Mouse (Mus musculus) olfactory bulb, adult 2 months (tissue): ENCODE results near the gene Rere. TPM values are rescaled to one million over a fixed set of nuclear protein-coding genes. Genes with fewer than 3 reads are reported as not detected.
"Not testable (repeated sequence)": the region's sequence is repeated elsewhere in the genome, so short reads cannot be mapped to it uniquely, and the experiment has no call there.

ENCODE experiments used
- H3K27ac ChIP-seq: fragments of 200-500 bp; 2 replicates; pipeline ENCODE4 v1.5.1; 2012; ENCODE audit warnings: low read depth, low read length; ENCODE audit not compliant: insufficient read depth
- H3K4me1 ChIP-seq: fragments of 200-500 bp; 2 replicates; pipeline ENCODE4 v1.6.1; 2012; ENCODE audit warnings: low read length; ENCODE audit not compliant: control insufficient read depth, insufficient read depth
- H3K4me3 ChIP-seq: fragments of 200-500 bp; 2 replicates; pipeline ENCODE4 v1.5.1; 2012; ENCODE audit warnings: mild to moderate bottlenecking, low read depth, low read length, moderate library complexity; ENCODE audit not compliant: insufficient read depth
- CTCF ChIP-seq: fragments of 200-500 bp; IDR thresholded peaks from 2 replicates; pipeline ENCODE4 v1.5.1; 2012; ENCODE audit warnings: low read depth, mild to moderate bottlenecking, low read length, moderate library complexity; ENCODE audit not compliant: insufficient read depth
- POLR2A ChIP-seq: fragments of 200-500 bp; IDR thresholded peaks from 2 replicates; pipeline ENCODE4 v1.6.1; 2012; ENCODE audit warnings: mild to moderate bottlenecking, low read depth, low read length, moderate library complexity; ENCODE audit not compliant: insufficient read depth
- WGBS: fragments of 180-500 bp; shearing (Covaris S2); methylation state at CpG from one replicate; pipeline ENCODE4 v1.1.7; 2018; 5-methylcytosine and 5-hydroxymethylcytosine counted together
- polyA plus RNA-seq: library from polyadenylated mRNA; stranded (reverse); fragments of >200 nt; gene quantifications from 2 replicates; pipeline ENCODE4 v1.2.4, GENCODE M21; 2012; ENCODE audit warnings: low replicate concordance; ENCODE audit not compliant: missing spikeins, insufficient read depth, insufficient read length

Gene Rere
- polyA plus RNA-seq, 1 experiment: 288 TPM

DNA sequence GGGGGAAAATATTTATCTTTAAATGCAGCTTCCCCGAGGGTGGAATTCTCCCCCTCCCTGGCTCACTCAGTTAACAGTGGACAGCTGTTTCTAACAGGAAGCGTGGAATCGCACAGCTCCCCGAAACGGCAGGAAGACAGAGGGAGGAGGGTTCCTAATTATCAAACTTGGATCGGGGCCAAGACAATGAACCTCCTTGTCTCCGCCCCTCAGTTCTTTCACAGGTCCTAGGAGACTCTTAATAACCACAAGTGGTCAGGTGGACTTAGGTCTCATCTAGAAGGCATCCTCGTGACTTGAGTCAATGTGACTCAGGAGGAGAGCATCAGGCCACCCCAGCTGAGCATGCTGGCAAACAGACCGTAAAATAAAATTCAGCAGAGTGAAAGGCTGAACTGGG lies 8.7 kb upstream of the Rere start:
- TF ChIP-seq CTCF: no peak
- no peak for TF ChIP-seq POLR2A
- 2% methylated on average over 9 of the region's 9 CpGs for WGBS
- peak overlapping the region; percentile 74 for H3K27ac ChIP-seq
- no peak overlapping the region for H3K4me3 ChIP-seq
- H3K4me1 ChIP-seq: peaks cover 20% of the 10 kb centered on the region

GRCm38 (mm10) chr4:150275531-150275930 lies 5.9 kb upstream of the Rere start:
- peaks cover 13% of the 10 kb centered on the region for H3K4me1 ChIP-seq
- TF ChIP-seq POLR2A (no peak), CTCF (no peak)
- H3K4me3 ChIP-seq: no peak overlapping the region
- 90% methylated on average over 5 of the region's 5 CpGs for WGBS
- H3K27ac ChIP-seq: no peak overlapping the region

- H3K4me1 ChIP-seq, H3K27ac ChIP-seq, H3K4me3 ChIP-seq: not testable (repeated sequence)
- 77% methylated on average over 7 of the region's 7 CpGs for WGBS
Observed at GRCm38 (mm10) chr4:150279336-150279735, 2.1 kb upstream of the Rere start.

GRCm38 (mm10) chr4:150280002-150280401 lies 1.4 kb upstream of the Rere start:
- no peak for TF ChIP-seq CTCF
- TF ChIP-seq POLR2A: no peak
- no peak overlapping the region for H3K4me3 ChIP-seq
- 46% methylated on average over 2 of the region's 2 CpGs for WGBS
- H3K27ac ChIP-seq: no peak overlapping the region
- no peaks in the 10 kb centered on the region for H3K4me1 ChIP-seq

DNA sequence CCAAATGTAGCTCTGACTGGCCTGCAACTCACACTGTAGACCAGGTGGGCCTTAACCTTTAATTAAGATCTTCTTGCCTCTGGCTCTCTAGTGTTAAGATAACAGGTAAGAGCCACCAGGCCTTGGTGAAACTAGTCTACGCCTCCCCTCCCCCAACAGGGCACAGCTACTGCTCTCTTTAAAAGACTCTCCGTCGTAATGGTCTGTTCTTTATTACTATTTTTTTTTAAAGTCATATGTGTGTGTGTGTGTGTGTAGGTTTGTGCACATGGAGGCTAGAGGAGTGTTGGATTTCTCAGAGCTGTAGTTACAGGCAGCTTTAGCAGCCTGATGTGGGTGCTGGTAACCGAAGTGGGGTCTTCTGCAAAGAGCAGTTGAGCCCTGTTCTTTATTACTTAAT lies 987 bp upstream of the Rere start:
- Histone ChIP-seq H3K27ac (no peak overlapping the region), H3K4me1 (no peaks in the 10 kb centered on the region), H3K4me3 (no peak overlapping the region)
- no peak for TF ChIP-seq POLR2A
- TF ChIP-seq CTCF: no peak
- 43% methylated on average over 4 of the region's 4 CpGs for WGBS

DNA sequence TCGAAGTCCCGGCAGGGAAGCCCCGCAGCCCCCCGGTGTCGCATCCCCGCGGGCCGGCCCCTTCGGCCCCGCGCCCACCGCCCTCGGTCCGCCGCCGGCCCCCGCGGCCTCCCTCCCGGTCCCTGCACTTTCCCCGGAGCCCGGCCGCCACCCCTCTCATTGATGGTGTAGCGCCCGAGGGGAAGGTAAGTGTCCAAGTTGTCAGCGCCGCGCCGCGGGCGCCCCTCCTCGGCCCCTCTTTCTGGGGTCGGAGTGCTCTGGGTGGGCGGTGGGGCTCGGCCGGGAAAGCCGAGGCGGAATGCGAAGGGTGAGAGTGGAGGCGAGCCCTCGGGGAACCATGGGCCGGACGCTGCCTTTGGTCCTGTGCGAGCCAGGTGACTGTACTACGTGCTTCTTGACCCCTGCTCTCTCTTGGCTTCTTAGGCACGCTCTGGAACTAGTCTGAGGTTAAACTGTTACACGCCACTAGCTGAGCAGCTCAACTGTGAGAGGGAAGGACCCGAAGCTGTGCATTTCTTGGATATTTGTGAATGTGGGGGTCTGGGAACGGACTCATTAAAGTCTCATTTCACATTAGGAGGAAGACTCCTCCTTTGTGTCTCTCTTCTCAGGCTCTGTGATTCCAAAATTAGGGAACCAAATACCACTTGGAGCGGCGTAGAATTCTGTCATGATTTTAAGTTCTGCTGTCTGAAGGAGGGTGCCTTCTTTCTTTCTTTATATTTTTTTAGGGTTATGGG lies 615 bp downstream of the Rere start:
- Histone ChIP-seq H3K27ac (peak overlapping the region; percentile 86), H3K4me3 (peak overlapping the region; percentile 80), H3K4me1 (no peaks in the 10 kb centered on the region)
- 1% methylated on average over 50 of the region's 50 CpGs for WGBS
- no peak for TF ChIP-seq POLR2A
- no peak for TF ChIP-seq CTCF

DNA sequence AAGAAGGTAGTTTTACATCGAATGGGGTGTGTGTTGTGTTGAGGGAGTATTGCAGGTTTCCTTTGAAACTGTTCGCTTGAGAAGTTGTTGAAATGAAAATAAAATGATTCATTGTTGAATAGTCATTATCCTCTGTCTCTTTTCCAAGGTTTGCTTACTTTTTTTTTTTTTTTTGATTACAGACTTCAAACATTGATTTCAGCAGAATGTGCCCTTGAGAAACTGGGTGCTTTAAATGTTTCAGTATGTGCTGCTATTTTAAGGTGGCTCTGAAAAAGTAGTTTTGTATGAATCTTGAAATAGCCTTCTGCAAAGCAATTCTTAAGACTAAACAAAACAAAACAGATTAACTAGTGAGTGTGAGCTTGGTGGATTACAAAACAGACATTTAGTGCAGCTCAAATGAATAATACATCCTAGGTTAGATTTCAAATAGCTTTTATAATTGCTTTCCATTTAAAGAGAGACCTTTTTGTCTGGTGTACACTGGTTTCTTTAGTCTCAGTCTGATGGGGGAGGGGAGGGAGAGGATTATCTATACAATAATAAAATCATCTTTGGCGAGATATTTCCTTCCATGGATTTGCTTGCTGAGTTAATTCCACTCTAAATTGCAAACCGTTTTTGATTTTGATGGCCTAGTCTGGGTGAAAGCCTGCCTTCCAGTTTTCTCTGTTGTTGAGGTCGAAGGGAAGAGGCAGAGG lies 1.3 kb downstream of the Rere start:
- Histone ChIP-seq H3K4me3 (peak overlapping the region; percentile 48), H3K27ac (peak overlapping the region; percentile 49), H3K4me1 (no peaks in the 10 kb centered on the region)
- WGBS: 6% methylated on average over 5 of the region's 5 CpGs
- TF ChIP-seq POLR2A: no peak
- TF ChIP-seq CTCF: no peak

GRCm38 (mm10) chr4:150283335-150283638 lies 1.8 kb downstream of the Rere start:
- Histone ChIP-seq H3K27ac (peak overlapping the region; percentile 49), H3K4me1 (no peaks in the 10 kb centered on the region), H3K4me3 (peak overlapping the region; percentile 48)
- no peak for TF ChIP-seq POLR2A
- no peak for TF ChIP-seq CTCF
- WGBS: 13% methylated on average over 2 of the region's 2 CpGs

GRCm38 (mm10) chr4:150283993-150284392 lies 2.5 kb downstream of the Rere start:
- H3K27ac ChIP-seq: no peak overlapping the region
- WGBS: 9% methylated on average over 6 of the region's 6 CpGs
- TF ChIP-seq CTCF (no peak), POLR2A (no peak)
- no peaks in the 10 kb centered on the region for H3K4me1 ChIP-seq
- peak overlapping the region; percentile 28 for H3K4me3 ChIP-seq
